Mouse (Mus musculus): ENCODE results near the gene Ankrd55. TPM values are rescaled to one million over a fixed set of nuclear protein-coding genes. Genes with fewer than 3 reads are reported as not detected.

The Ankrd55 gene
- polyA plus RNA-seq, 1 experiment from 2014 or later = 11.0 TPM

- no peak overlapping the region for H3K4me2 ChIP-seq (ENCODE audit: low read length)
- H3K36me3 ChIP-seq (ENCODE audit: control insufficient read depth, insufficient read depth, low read length) = no peaks in the 10 kb centered on the region
- H3K9me3 ChIP-seq (replicated peaks; ENCODE audit: control insufficient read depth, low read length, poor library complexity, severe bottlenecking) = no peaks in the 10 kb centered on the region
- no peak for ATAC-seq
- no peak overlapping the region for H3K9ac ChIP-seq (ENCODE audit: low read depth, low read length)
- no peak overlapping the region for H3K4me3 ChIP-seq (ENCODE audit: low read depth, low read length)
- H3K4me1 ChIP-seq (ENCODE audit: control insufficient read depth, insufficient read depth, low read length) = no peaks in the 10 kb centered on the region
- WGBS = 83% methylated on average over 2 of the region's 2 CpGs
- H3K27me3 ChIP-seq (ENCODE audit: control insufficient read depth, insufficient read depth, low read depth, low read length) = no peaks in the 10 kb centered on the region
- H3K27ac ChIP-seq (ENCODE audit: low read length) = no peak overlapping the region
Measured at GRCm38 (mm10) chr13:112406618-112407017, 118.4 kb downstream of the Ankrd55 start.

GRCm38 (mm10) chr13:112407181-112407700 is 119.0 kb downstream of the Ankrd55 start:
- no peaks in the 10 kb centered on the region for H3K27me3 ChIP-seq (ENCODE audit: control insufficient read depth, insufficient read depth, low read depth, low read length)
- H3K36me3 ChIP-seq (ENCODE audit: control insufficient read depth, insufficient read depth, low read length) = no peaks in the 10 kb centered on the region
- H3K4me2 ChIP-seq (ENCODE audit: low read length) = no peak overlapping the region
- no peaks in the 10 kb centered on the region for H3K4me1 ChIP-seq (ENCODE audit: control insufficient read depth, insufficient read depth, low read length)
- H3K9me3 ChIP-seq (replicated peaks; ENCODE audit: control insufficient read depth, low read length, poor library complexity, severe bottlenecking) = no peaks in the 10 kb centered on the region
- H3K4me3 ChIP-seq (ENCODE audit: low read depth, low read length) = no peak overlapping the region
- no peak overlapping the region for H3K27ac ChIP-seq (ENCODE audit: low read length)
- ATAC-seq = no peak
- 92% methylated on average over 3 of the region's 3 CpGs for WGBS
- no peak overlapping the region for H3K9ac ChIP-seq (ENCODE audit: low read depth, low read length)

- Histone ChIP-seq H3K4me3 (ENCODE audit: low read depth, low read length) (no peak overlapping the region), H3K27me3 (ENCODE audit: control insufficient read depth, insufficient read depth, low read depth, low read length) (no peaks in the 10 kb centered on the region), H3K36me3 (ENCODE audit: control insufficient read depth, insufficient read depth, low read length) (no peaks in the 10 kb centered on the region), H3K4me2 (ENCODE audit: low read length) (no peak overlapping the region), H3K27ac (ENCODE audit: low read length) (no peak overlapping the region), H3K4me1 (ENCODE audit: control insufficient read depth, insufficient read depth, low read length) (no peaks in the 10 kb centered on the region), H3K9ac (ENCODE audit: low read depth, low read length) (no peak overlapping the region), H3K9me3 (replicated peaks; ENCODE audit: control insufficient read depth, low read length, poor library complexity, severe bottlenecking) (no peaks in the 10 kb centered on the region)
- ATAC-seq = no peak
- 86% methylated on average over 9 of the region's 9 CpGs for WGBS
Measured at GRCm38 (mm10) chr13:112407776-112408490, 119.7 kb downstream of the Ankrd55 start.

- no peak overlapping the region for H3K4me3 ChIP-seq (ENCODE audit: low read depth, low read length)
- H3K27me3 ChIP-seq (ENCODE audit: control insufficient read depth, insufficient read depth, low read depth, low read length) = no peaks in the 10 kb centered on the region
- no peak overlapping the region for H3K9ac ChIP-seq (ENCODE audit: low read depth, low read length)
- 83% methylated on average over 4 of the region's 4 CpGs for WGBS
- no peaks in the 10 kb centered on the region for H3K4me1 ChIP-seq (ENCODE audit: control insufficient read depth, insufficient read depth, low read length)
- no peak for ATAC-seq
- H3K4me2 ChIP-seq (ENCODE audit: low read length) = no peak overlapping the region
- no peaks in the 10 kb centered on the region for H3K36me3 ChIP-seq (ENCODE audit: control insufficient read depth, insufficient read depth, low read length)
- no peaks in the 10 kb centered on the region for H3K9me3 ChIP-seq (replicated peaks; ENCODE audit: control insufficient read depth, low read length, poor library complexity, severe bottlenecking)
- H3K27ac ChIP-seq (ENCODE audit: low read length) = no peak overlapping the region
Measured at GRCm38 (mm10) chr13:112408701-112409100, 120.5 kb downstream of the Ankrd55 start.

- Histone ChIP-seq H3K27ac (ENCODE audit: low read length) (no peak overlapping the region), H3K4me2 (ENCODE audit: low read length) (no peak overlapping the region), H3K36me3 (ENCODE audit: control insufficient read depth, insufficient read depth, low read length) (no peaks in the 10 kb centered on the region), H3K9me3 (replicated peaks; ENCODE audit: control insufficient read depth, low read length, poor library complexity, severe bottlenecking) (no peaks in the 10 kb centered on the region), H3K27me3 (ENCODE audit: control insufficient read depth, insufficient read depth, low read depth, low read length) (no peaks in the 10 kb centered on the region), H3K4me1 (ENCODE audit: control insufficient read depth, insufficient read depth, low read length) (no peaks in the 10 kb centered on the region), H3K4me3 (ENCODE audit: low read depth, low read length) (no peak overlapping the region), H3K9ac (ENCODE audit: low read depth, low read length) (no peak overlapping the region)
- 81% methylated on average over 2 of the region's 2 CpGs for WGBS
- ATAC-seq = no peak
Measured at GRCm38 (mm10) chr13:112409331-112409730, 121.1 kb downstream of the Ankrd55 start.

GRCm38 (mm10) chr13:112409851-112410250 is 121.6 kb downstream of the Ankrd55 start:
- no peaks in the 10 kb centered on the region for H3K9me3 ChIP-seq (replicated peaks; ENCODE audit: control insufficient read depth, low read length, poor library complexity, severe bottlenecking)
- H3K9ac ChIP-seq (ENCODE audit: low read depth, low read length) = no peak overlapping the region
- H3K36me3 ChIP-seq (ENCODE audit: control insufficient read depth, insufficient read depth, low read length) = no peaks in the 10 kb centered on the region
- no peak overlapping the region for H3K4me2 ChIP-seq (ENCODE audit: low read length)
- ATAC-seq = no peak
- 85% methylated on average over 1 of the region's 1 CpGs for WGBS
- no peaks in the 10 kb centered on the region for H3K27me3 ChIP-seq (ENCODE audit: control insufficient read depth, insufficient read depth, low read depth, low read length)
- no peak overlapping the region for H3K4me3 ChIP-seq (ENCODE audit: low read depth, low read length)
- no peak overlapping the region for H3K27ac ChIP-seq (ENCODE audit: low read length)
- H3K4me1 ChIP-seq (ENCODE audit: control insufficient read depth, insufficient read depth, low read length) = no peaks in the 10 kb centered on the region

- 97% methylated on average over 4 of the region's 4 CpGs for WGBS
- Histone ChIP-seq H3K4me2 (ENCODE audit: low read length) (no peak overlapping the region), H3K36me3 (ENCODE audit: control insufficient read depth, insufficient read depth, low read length) (no peaks in the 10 kb centered on the region), H3K27me3 (ENCODE audit: control insufficient read depth, insufficient read depth, low read depth, low read length) (no peaks in the 10 kb centered on the region), H3K27ac (ENCODE audit: low read length) (no peak overlapping the region), H3K4me1 (ENCODE audit: control insufficient read depth, insufficient read depth, low read length) (no peaks in the 10 kb centered on the region), H3K9ac (ENCODE audit: low read depth, low read length) (no peak overlapping the region), H3K4me3 (ENCODE audit: low read depth, low read length) (no peak overlapping the region), H3K9me3 (replicated peaks; ENCODE audit: control insufficient read depth, low read length, poor library complexity, severe bottlenecking) (no peaks in the 10 kb centered on the region)
- ATAC-seq = no peak
Measured at GRCm38 (mm10) chr13:112410461-112410860, 122.2 kb downstream of the Ankrd55 start.

GRCm38 (mm10) chr13:112411216-112411822 is 123.1 kb downstream of the Ankrd55 start:
- WGBS = 85% methylated on average over 5 of the region's 5 CpGs
- H3K4me3 ChIP-seq (ENCODE audit: low read depth, low read length) = no peak overlapping the region
- H3K4me2 ChIP-seq (ENCODE audit: low read length) = no peak overlapping the region
- H3K9ac ChIP-seq (ENCODE audit: low read depth, low read length) = no peak overlapping the region
- no peak overlapping the region for H3K27ac ChIP-seq (ENCODE audit: low read length)
- H3K4me1 ChIP-seq (ENCODE audit: control insufficient read depth, insufficient read depth, low read length) = no peaks in the 10 kb centered on the region
- H3K27me3 ChIP-seq (ENCODE audit: control insufficient read depth, insufficient read depth, low read depth, low read length) = no peaks in the 10 kb centered on the region
- ATAC-seq = no peak
- no peaks in the 10 kb centered on the region for H3K36me3 ChIP-seq (ENCODE audit: control insufficient read depth, insufficient read depth, low read length)
- no peaks in the 10 kb centered on the region for H3K9me3 ChIP-seq (replicated peaks; ENCODE audit: control insufficient read depth, low read length, poor library complexity, severe bottlenecking)

- ATAC-seq = no peak
- no peak overlapping the region for H3K9ac ChIP-seq (ENCODE audit: low read depth, low read length)
- H3K27me3 ChIP-seq (ENCODE audit: control insufficient read depth, insufficient read depth, low read depth, low read length) = no peaks in the 10 kb centered on the region
- H3K9me3 ChIP-seq (replicated peaks; ENCODE audit: control insufficient read depth, low read length, poor library complexity, severe bottlenecking) = no peaks in the 10 kb centered on the region
- no peaks in the 10 kb centered on the region for H3K4me1 ChIP-seq (ENCODE audit: control insufficient read depth, insufficient read depth, low read length)
- no peak overlapping the region for H3K27ac ChIP-seq (ENCODE audit: low read length)
- no peak overlapping the region for H3K4me2 ChIP-seq (ENCODE audit: low read length)
- H3K4me3 ChIP-seq (ENCODE audit: low read depth, low read length) = no peak overlapping the region
- WGBS = 75% methylated on average over 2 of the region's 3 CpGs
- no peaks in the 10 kb centered on the region for H3K36me3 ChIP-seq (ENCODE audit: control insufficient read depth, insufficient read depth, low read length)
Measured at GRCm38 (mm10) chr13:112412251-112412650, 124.0 kb downstream of the Ankrd55 start.
